Mouse (Mus musculus) thymus, postnatal 0 days (tissue): ENCODE measurements at regions not wholly inside any gene's neighbourhood (a gene's known extent, or its start where the extent isn't known, plus 50 kb on each side); places are given as distances from the start of the nearest gene placed in this dataset.

Experiments used
- DNase-seq: peaks from one replicate; pipeline ENCODE4 v3.0.0-alpha.2; 2015; ENCODE audit warnings: low spot score

GRCm38 (mm10) chr4:47861151-47861550, 183.8 kb upstream of the Nr4a3 start:
- no peak for DNase-seq

GRCm38 (mm10) chr4:47870010-47870637, 174.8 kb upstream of the Nr4a3 start:
- no peak for DNase-seq

- DNase-seq: no peak
These were observed 174.3 kb upstream of the Nr4a3 start for GRCm38 (mm10) chr4:47870638-47871019.

GRCm38 (mm10) chr4:47881560-47881959, 163.4 kb upstream of the Nr4a3 start:
- DNase-seq: no peak

- DNase-seq: no peak
These were observed 162.9 kb upstream of the Nr4a3 start for GRCm38 (mm10) chr4:47882076-47882475.

- DNase-seq: no peak
These were observed 145.4 kb upstream of the Nr4a3 start for GRCm38 (mm10) chr4:47899579-47899978.

GRCm38 (mm10) chr4:47902749-47903148, 142.2 kb upstream of the Nr4a3 start:
- DNase-seq: no peak

- DNase-seq: no peak
These were observed 132.7 kb upstream of the Nr4a3 start for GRCm38 (mm10) chr4:47912259-47912658.

- DNase-seq: no peak
These were observed 125.4 kb upstream of the Nr4a3 start for GRCm38 (mm10) chr4:47919576-47919975.

GRCm38 (mm10) chr4:47931464-47931863, 113.5 kb upstream of the Nr4a3 start:
- DNase-seq: no peak

GRCm38 (mm10) chr4:47933526-47933925, 111.4 kb upstream of the Nr4a3 start:
- DNase-seq: no peak

GRCm38 (mm10) chr4:47935547-47935946, 109.4 kb upstream of the Nr4a3 start:
- no peak for DNase-seq

- no peak for DNase-seq
These were observed 108.4 kb upstream of the Nr4a3 start for GRCm38 (mm10) chr4:47936470-47937125.

- no peak for DNase-seq
These were observed 96.9 kb upstream of the Nr4a3 start for GRCm38 (mm10) chr4:47947869-47948573.

GRCm38 (mm10) chr4:47948789-47949188, 96.2 kb upstream of the Nr4a3 start:
- DNase-seq: no peak

- no peak for DNase-seq
These were observed 90.2 kb upstream of the Nr4a3 start for GRCm38 (mm10) chr4:47954576-47955305.

GRCm38 (mm10) chr4:47964630-47965029, 80.3 kb upstream of the Nr4a3 start:
- DNase-seq: peak; percentile 19

GRCm38 (mm10) chr4:47971861-47972260, 73.1 kb upstream of the Nr4a3 start:
- no peak for DNase-seq

- DNase-seq: no peak
These were observed 65.2 kb upstream of the Nr4a3 start for GRCm38 (mm10) chr4:47979579-47980313.
